Mouse (Mus musculus) left cerebral cortex, adult 2 months (tissue): ENCODE data around the gene Traf3ip3. TPM values are rescaled to one million over a fixed set of nuclear protein-coding genes. Genes with fewer than 3 reads are reported as not detected.

ENCODE experiments used
- DNase-seq, 2 experiments: peaks; one replicate each; pipeline ENCODE4 v3.0.0; 2021 to 2022; ENCODE audit warnings: low spot score in 2 of 2, mixed read lengths in 1 of 2; ENCODE audit errors: extremely low spot score in 1 of 2
- H3K27ac ChIP-seq: fragments of 200-600 bp; 2 replicates; pipeline ENCODE4 v1.8.1; 2022
- H3K4me3 ChIP-seq: fragments of 200-600 bp; 2 replicates; pipeline ENCODE4 v1.8.1; 2022
- CTCF ChIP-seq: fragments of 200-600 bp; IDR thresholded peaks from 2 replicates; pipeline ENCODE4 v1.8.1; 2022; ENCODE audit warnings: antibody characterized with exemption, mild to moderate bottlenecking, moderate library complexity
- intact Hi-C: fragments of 180-260 bp; cut with DNase I; formaldehyde crosslinking; loops from one replicate; pipeline ENCODE4 v1.15.1; 2025
- long read RNA-seq, 2 experiments: library from polyadenylated mRNA; stranded (forward); transcript quantifications; one replicate each; pipeline ENCODE4 v2.0.0; 2021; ENCODE audit warnings: borderline mapping rate in 2 of 2
- total RNA-seq, 2 experiments: library from RNA; stranded (reverse); gene quantifications; 2 replicates each; pipeline ENCODE4 v1.2.3; 2021

The Traf3ip3 gene
- 1 to 10 TPM; 1.2 to 1.8 TPM for total RNA-seq
- long read RNA-seq, experiment 1, partial matches to known transcripts: 1 of 2 reads
- long read RNA-seq, experiment 1, other reads (novel, unspliced or antisense): 1 of 2 reads
- long read RNA-seq, experiment 2: 0 reads

DNA sequence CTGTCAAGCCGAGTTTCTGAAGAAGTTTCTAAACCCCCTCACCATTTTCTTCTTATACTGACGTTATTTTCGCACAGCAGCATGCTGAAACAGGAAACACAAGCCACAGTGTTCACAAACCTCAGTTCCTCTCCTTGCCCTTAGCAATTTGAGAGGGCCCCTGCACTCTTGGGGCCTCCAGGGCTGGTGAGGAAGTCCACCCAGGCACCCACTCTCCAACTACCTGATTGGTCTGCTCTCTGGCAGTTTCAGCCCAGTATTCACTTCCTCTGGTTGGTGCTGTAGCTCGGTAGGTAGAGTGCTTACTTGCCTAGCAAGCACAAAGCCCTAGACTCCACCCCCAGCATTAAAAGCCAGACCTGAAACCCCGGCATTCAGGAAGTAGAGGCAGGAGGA lies at the start of gene Traf3ip3:
Gene Traf3ip3, minus strand, starts transcription at position 321 of the 396 bp plus-strand sequence.
- H3K27ac ChIP-seq: no peak within 1 kb of the TSS
- no peak for DNase-seq

GRCm38 (mm10) chr1:193250026-193250425 lies 48.5 kb upstream of the Traf3ip3 start:
- no peak for DNase-seq
- intact Hi-C loops: loop anchor here (2.0 kb wide), 1 partner anchor 41 kb away; no protein-coding TSS in a partner anchor
- H3K27ac ChIP-seq: no peak overlapping the region
- no peak overlapping the region for H3K4me3 ChIP-seq
- TF ChIP-seq CTCF: no peak

More for the DNA sequence above, at the start of gene Traf3ip3:
- TF ChIP-seq CTCF: no peak
- H3K4me3 ChIP-seq: no peak within 1 kb of the TSS
- intact Hi-C loops: no loop called here

- Histone ChIP-seq H3K27ac (no peak overlapping the region), H3K4me3 (no peak overlapping the region)
- intact Hi-C loops: loop anchor here (2.0 kb wide), 1 partner anchor 343 kb away; no protein-coding TSS in a partner anchor
- DNase-seq: no peak
- TF ChIP-seq CTCF: no peak
Observed at GRCm38 (mm10) chr1:193244235-193244634, 42.7 kb upstream of the Traf3ip3 start.

DNA sequence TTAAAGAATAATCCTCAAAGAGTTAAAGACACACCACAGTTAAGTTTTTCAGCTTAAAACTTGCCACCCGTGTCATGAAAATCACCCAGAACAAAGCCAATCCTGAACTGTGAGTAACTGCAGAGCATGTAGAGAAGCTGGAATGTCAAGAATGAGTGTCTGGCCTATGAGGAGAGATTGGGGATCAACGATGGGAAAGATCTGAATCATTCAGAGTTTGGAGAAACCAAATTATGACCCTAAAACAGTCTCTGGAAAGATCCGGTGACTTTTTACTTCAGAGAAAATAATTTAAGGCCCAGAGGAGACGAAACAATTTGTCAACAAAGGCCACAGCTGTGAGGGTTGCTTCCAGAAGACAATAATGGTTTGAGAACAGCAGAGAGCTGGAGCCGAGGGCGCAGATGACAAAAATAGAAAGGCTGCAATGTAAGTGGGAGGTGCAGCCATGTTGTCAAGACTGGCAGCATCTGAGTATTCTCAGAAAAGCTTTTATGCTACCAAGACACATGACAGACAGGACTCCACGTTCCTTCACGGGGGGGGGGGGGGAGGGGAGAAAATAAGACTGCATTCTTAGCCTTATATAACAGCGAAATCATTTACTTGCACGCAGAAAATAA lies 42.2 kb upstream of the Traf3ip3 start:
- intact Hi-C loops: loop anchor here (2.0 kb wide), 1 partner anchor 343 kb away; no protein-coding TSS in a partner anchor
- Histone ChIP-seq H3K27ac (no peak overlapping the region), H3K4me3 (no peak overlapping the region)
- no peak for DNase-seq
- no peak for TF ChIP-seq CTCF

DNA sequence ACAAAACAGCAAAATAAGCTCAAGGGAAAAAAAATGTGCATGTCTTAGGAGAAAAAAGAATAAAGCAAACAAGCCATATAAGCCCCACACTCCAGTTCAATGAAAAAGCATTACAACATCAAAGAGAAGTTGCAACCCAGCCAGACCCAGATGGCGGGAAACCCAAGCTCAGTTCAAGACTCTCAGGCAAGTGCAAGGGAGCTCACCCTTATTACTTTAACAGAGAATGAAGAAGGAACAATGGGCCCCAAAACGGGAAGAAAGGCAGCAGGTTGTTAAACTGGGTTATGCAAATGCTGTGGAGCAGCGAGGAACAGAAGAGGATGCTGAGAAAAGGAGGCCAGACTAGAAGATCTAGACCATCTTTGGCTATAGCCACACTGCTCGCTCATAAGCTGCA lies 41.4 kb upstream of the Traf3ip3 start:
- intact Hi-C loops: no loop called here
- Histone ChIP-seq H3K4me3 (no peak overlapping the region), H3K27ac (0 out of 2 replicates have a peak overlapping the region, but pooled peaks have one; percentile 11)
- no peak for DNase-seq
- no peak for TF ChIP-seq CTCF

DNA sequence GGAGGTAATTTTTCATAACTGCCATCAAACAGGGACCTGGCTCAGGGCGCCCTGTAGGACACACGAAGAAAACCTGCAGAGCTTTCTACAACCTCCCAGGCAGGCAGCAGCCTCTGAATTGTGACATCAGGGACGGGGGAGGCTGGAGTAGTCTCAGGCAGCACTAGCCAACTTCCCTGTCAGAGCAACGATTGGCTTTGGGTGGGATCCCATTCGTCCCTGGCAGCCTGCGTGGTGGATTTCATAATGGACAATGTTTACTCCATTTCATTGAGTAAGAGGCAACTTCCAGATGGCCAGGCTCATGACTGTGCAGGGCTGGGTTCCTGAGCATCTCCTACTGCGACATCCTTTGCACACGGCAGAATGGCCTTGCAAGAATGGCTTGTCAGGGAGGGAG lies 40.7 kb upstream of the Traf3ip3 start:
- no peak overlapping the region for H3K4me3 ChIP-seq

DNA sequence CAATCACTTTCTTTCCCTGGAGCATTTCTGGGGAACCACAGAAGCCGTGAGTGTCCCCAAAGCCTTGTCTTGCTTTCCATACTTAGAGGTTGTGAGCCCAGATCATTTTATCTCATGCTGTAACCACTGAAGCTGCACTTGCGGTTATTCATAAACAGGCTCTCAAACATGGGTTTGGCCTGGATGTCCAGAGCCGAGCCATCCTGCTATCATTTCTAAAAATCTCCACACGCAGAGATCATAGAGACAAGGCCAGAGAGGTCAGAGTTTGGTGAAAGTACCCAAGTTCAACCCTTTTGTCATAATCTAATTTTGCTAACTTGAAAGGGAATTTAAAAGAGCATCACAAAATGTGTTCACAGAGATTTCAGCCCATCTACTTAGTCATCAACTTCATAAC lies 39.9 kb upstream of the Traf3ip3 start:
- intact Hi-C loops: no loop called here
- Histone ChIP-seq H3K4me3 (no peak overlapping the region), H3K27ac (no peak overlapping the region)
- no peak for TF ChIP-seq CTCF
- no peak for DNase-seq

More for the DNA sequence above, 40.7 kb upstream of the Traf3ip3 start:
- DNase-seq: peak; percentile 70 to 82
- intact Hi-C loops: no loop called here
- TF ChIP-seq CTCF: no peak; the same call in 1 of the 2 replicates
- H3K27ac ChIP-seq: no peak overlapping the region

GRCm38 (mm10) chr1:193238426-193238825 lies 36.9 kb upstream of the Traf3ip3 start:
- H3K27ac ChIP-seq: no peak overlapping the region; the same call in 1 of the 2 replicates
- DNase-seq: peak in 1 of 2 experiments; percentile 29
- intact Hi-C loops: no loop called here

GRCm38 (mm10) chr1:193234930-193235329 lies 33.4 kb upstream of the Traf3ip3 start:
- Histone ChIP-seq H3K4me3 (no peak overlapping the region), H3K27ac (no peak overlapping the region)
- TF ChIP-seq CTCF: no peak
- no peak for DNase-seq
- intact Hi-C loops: no loop called here

More at GRCm38 (mm10) chr1:193238426-193238825, 36.9 kb upstream of the Traf3ip3 start:
- no peak overlapping the region for H3K4me3 ChIP-seq
- peak; percentile 5 for TF ChIP-seq CTCF

GRCm38 (mm10) chr1:193234130-193234645 lies 32.7 kb upstream of the Traf3ip3 start:
- no peak for TF ChIP-seq CTCF
- no peak for DNase-seq
- no peak overlapping the region for H3K4me3 ChIP-seq

DNA sequence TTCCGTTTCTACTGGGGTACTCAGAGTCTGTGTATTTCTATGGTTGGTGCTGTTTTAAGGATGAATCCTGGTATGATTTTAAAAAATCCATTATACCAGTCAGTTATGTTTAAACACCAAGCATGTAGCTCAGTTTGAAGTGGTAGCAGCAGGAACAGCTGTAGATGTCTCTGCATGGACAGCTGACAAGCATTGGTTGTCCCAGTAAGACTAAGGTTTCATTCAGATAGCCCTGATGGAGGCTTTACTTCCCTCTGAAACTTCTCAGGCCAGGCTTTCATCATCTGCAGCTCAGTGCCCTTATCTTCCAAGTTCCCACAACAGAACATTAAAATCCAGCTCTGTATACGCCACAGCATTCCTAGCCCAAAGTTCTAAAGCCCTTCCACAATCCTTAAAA lies 31.2 kb upstream of the Traf3ip3 start:
- no peak for DNase-seq
- Histone ChIP-seq H3K4me3 (no peak overlapping the region), H3K27ac (no peak overlapping the region)
- intact Hi-C loops: no loop called here
- TF ChIP-seq CTCF: no peak

More at GRCm38 (mm10) chr1:193234130-193234645, 32.7 kb upstream of the Traf3ip3 start:
- intact Hi-C loops: no loop called here
- H3K27ac ChIP-seq: no peak overlapping the region

GRCm38 (mm10) chr1:193230935-193231334 lies 29.4 kb upstream of the Traf3ip3 start:
- Histone ChIP-seq H3K4me3 (no peak overlapping the region), H3K27ac (no peak overlapping the region)
- no peak for DNase-seq
- intact Hi-C loops: no loop called here
- no peak for TF ChIP-seq CTCF

- no peak overlapping the region for H3K27ac ChIP-seq
- no peak for TF ChIP-seq CTCF
- intact Hi-C loops: no loop called here
- DNase-seq: no peak
- H3K4me3 ChIP-seq: no peak overlapping the region
Observed at GRCm38 (mm10) chr1:193230531-193230930, 29.0 kb upstream of the Traf3ip3 start.
